Mouse (Mus musculus) spleen, adult 12 weeks (tissue): ENCODE results near the gene Fig4.
A peak's percentile ranks its signal among the peaks of the same experiment; 100 is the strongest.

ENCODE experiments used
- DNase-seq: peaks from one replicate; pipeline ENCODE4 v3.0.0; 2022; ENCODE audit warnings: low spot score

Fig4 gene

GRCm38 (mm10) chr10:41209538-41209937 is 93.5 kb downstream of the Fig4 start:
- DNase-seq, result no peak

- peak; percentile 27 for DNase-seq
Observed at GRCm38 (mm10) chr10:41208860-41209377, 94.1 kb downstream of the Fig4 start.

GRCm38 (mm10) chr10:41205647-41206046 is 97.4 kb downstream of the Fig4 start:
- DNase-seq, result no peak

- peak; percentile 86 for DNase-seq
Observed at GRCm38 (mm10) chr10:41204637-41205315, 98.3 kb downstream of the Fig4 start.

- no peak for DNase-seq
Observed at GRCm38 (mm10) chr10:41204191-41204590, 98.9 kb downstream of the Fig4 start.

GRCm38 (mm10) chr10:41198719-41199118 is 104.3 kb downstream of the Fig4 start:
- DNase-seq, result no peak

- peak; percentile 31 for DNase-seq
Observed at GRCm38 (mm10) chr10:41197788-41198187, 105.3 kb downstream of the Fig4 start.

- peak; percentile 43 for DNase-seq
Observed at GRCm38 (mm10) chr10:41196295-41196694, 106.8 kb downstream of the Fig4 start.

GRCm38 (mm10) chr10:41189392-41189791 is 113.7 kb downstream of the Fig4 start:
- DNase-seq, result peak; percentile 42

- DNase-seq, result no peak
Observed at GRCm38 (mm10) chr10:41183975-41184374, 119.1 kb downstream of the Fig4 start.

- no peak for DNase-seq
Observed at GRCm38 (mm10) chr10:41182644-41183043, 120.4 kb downstream of the Fig4 start.

- DNase-seq, result no peak
Observed at GRCm38 (mm10) chr10:41166141-41166540, 136.9 kb downstream of the Fig4 start.

GRCm38 (mm10) chr10:41163108-41163507 is 140.0 kb downstream of the Fig4 start:
- DNase-seq, result no peak

GRCm38 (mm10) chr10:41157296-41157695 is 145.8 kb downstream of the Fig4 start:
- no peak for DNase-seq

GRCm38 (mm10) chr10:41156693-41157092 is 146.4 kb downstream of the Fig4 start:
- DNase-seq, result no peak

GRCm38 (mm10) chr10:41153229-41153750 is 149.8 kb downstream of the Fig4 start:
- no peak for DNase-seq

GRCm38 (mm10) chr10:41151901-41152300 is 151.2 kb downstream of the Fig4 start:
- DNase-seq, result no peak

GRCm38 (mm10) chr10:41151441-41151840 is 151.6 kb downstream of the Fig4 start:
- peak; percentile 44 for DNase-seq

- no peak for DNase-seq
Observed at GRCm38 (mm10) chr10:41151021-41151420, 152.0 kb downstream of the Fig4 start.

- no peak for DNase-seq
Observed at GRCm38 (mm10) chr10:41150496-41150895, 152.6 kb downstream of the Fig4 start.

GRCm38 (mm10) chr10:41149307-41149706 is 153.8 kb downstream of the Fig4 start:
- peak; percentile 14 for DNase-seq

GRCm38 (mm10) chr10:41146141-41146540 is 156.9 kb downstream of the Fig4 start:
- no peak for DNase-seq
